ENCODE assay signal across 22 mouse cellular contexts in the genomic region with DNA sequence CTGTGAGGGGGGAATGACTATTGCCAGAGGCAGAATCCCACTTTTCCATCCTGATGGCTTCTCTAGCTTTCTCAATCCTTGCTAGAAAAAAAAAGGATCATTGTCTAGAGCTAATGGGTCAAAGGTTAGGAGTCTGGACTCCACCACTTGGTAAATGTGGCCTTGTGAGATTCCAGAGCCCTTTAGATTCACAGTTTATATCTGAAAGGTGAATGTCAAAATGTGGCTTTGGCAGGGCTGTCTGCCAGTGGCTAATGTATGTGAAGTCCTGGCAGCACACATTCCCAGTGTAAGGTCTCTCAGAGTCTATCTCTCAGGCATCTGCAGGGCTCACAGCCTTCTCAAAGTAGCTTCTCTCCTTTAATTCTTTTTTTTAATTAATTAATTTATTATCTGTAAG. TPM values are rescaled to one million over a fixed set of nuclear protein-coding genes. Genes with fewer than 3 reads are reported as not detected.
DNase-seq lines count a peak whose midpoint lies in the region; ATAC-seq and TF ChIP-seq lines count a peak whose summit lies in the region.
"Had no signal": no experiment of that assay in that cellular context is flagged by ENCODE, and none has a peak within 500 bp of the region (broad histone marks: within the 10 kb centered on the region; RNA-seq: fewer than 3 reads in every experiment).

No protein-coding gene starts in this region.

- H3K9ac ChIP-seq in lung, embryonic 16.5 days (ENCODE audit: low read length): 0 out of 2 replicates have a peak overlapping the region, but pooled peaks have one; percentile 25
- no peak overlapping the region for H3K9ac ChIP-seq in lung, postnatal 0 days (replicated peaks; ENCODE audit: low read depth)
- H3K9ac ChIP-seq in limb, embryonic 14.5 days (ENCODE audit: low read depth, low read length, severe bottlenecking): no peak overlapping the region
- H3K9ac ChIP-seq: forebrain, embryonic 12.5 days; heart, embryonic 13.5 days; hindbrain, embryonic 14.5 days had no signal

- TF ChIP-seq POLR2A in limb, embryonic 14.5 days (IDR thresholded peaks at IDR 0.05; ENCODE audit: borderline replicate concordance, extremely low read depth, insufficient read depth, insufficient read length): no peak

- no peak for TF ChIP-seq EP300 in lung, postnatal 0 days (IDR thresholded peaks at IDR 0.05)

- no peak overlapping the region for H3K4me3 ChIP-seq in lung, embryonic 16.5 days (ENCODE audit: low read length)
- no peak overlapping the region for H3K4me3 ChIP-seq in lung, postnatal 0 days (ENCODE audit: low read depth, low read length)
- no peak overlapping the region for H3K4me3 ChIP-seq in embryonic facial prominence, embryonic 10.5 days
- H3K4me3 ChIP-seq in limb, embryonic 10.5 days: no peak overlapping the region; the same call in 1 of the 2 replicates
- H3K4me3 ChIP-seq in limb, embryonic 14.5 days (replicated peaks; ENCODE audit: low read length): no peak overlapping the region
- H3K4me3 ChIP-seq: forebrain, embryonic 12.5 days; heart, embryonic 13.5 days had no signal

- TF ChIP-seq CTCF in lung, postnatal 0 days (IDR thresholded peaks at IDR 0.05): no peak

- no peak for ATAC-seq in lung, embryonic 16.5 days (ENCODE audit: low read depth)
- no peak for ATAC-seq in lung, postnatal 0 days
- no peak for ATAC-seq in limb, embryonic 14.5 days (ENCODE audit: low FRiP score, low read depth)
- ATAC-seq in cerebellum, adult (ENCODE audit: insufficient number of reproducible peaks, low FRiP score, low TSS enrichment): no peak
- ATAC-seq: CD4-positive, CD25-positive, alpha-beta regulatory T cell, adult 4 months; forebrain, embryonic 16.5 days had no signal

- H3K4me1 ChIP-seq in lung, embryonic 16.5 days (replicated peaks; ENCODE audit: control insufficient read depth, insufficient read depth, low read length): peaks cover 49% of the 10 kb centered on the region
- peaks cover 12% of the 10 kb centered on the region; the same call in 1 of the 2 replicates for H3K4me1 ChIP-seq in lung, postnatal 0 days (ENCODE audit: insufficient read depth, low read depth, low read length)
- H3K4me1 ChIP-seq in embryonic facial prominence, embryonic 10.5 days: peaks cover 79% of the 10 kb centered on the region
- peaks cover 84% of the 10 kb centered on the region for H3K4me1 ChIP-seq in limb, embryonic 10.5 days
- peaks cover 63% of the 10 kb centered on the region for H3K4me1 ChIP-seq in limb, embryonic 14.5 days (ENCODE audit: control insufficient read depth, insufficient read depth, low read length)

- no peaks in the 10 kb centered on the region for H3K27me3 ChIP-seq in lung, embryonic 16.5 days (ENCODE audit: control insufficient read depth, insufficient read depth, low read depth, low read length)
- H3K27me3 ChIP-seq in lung, postnatal 0 days (replicated peaks; ENCODE audit: insufficient read depth, low read length): no peaks in the 10 kb centered on the region
- H3K27me3 ChIP-seq in embryonic facial prominence, embryonic 10.5 days (replicated peaks; ENCODE audit: low read depth, poor library complexity, severe bottlenecking): peaks cover 20% of the 10 kb centered on the region
- 0 out of 2 replicates have a peak, but pooled peaks cover 11% of the 10 kb centered on the region for H3K27me3 ChIP-seq in limb, embryonic 10.5 days (ENCODE audit: low read depth, poor library complexity, severe bottlenecking)
- H3K27me3 ChIP-seq in limb, embryonic 14.5 days (ENCODE audit: control insufficient read depth, insufficient read depth, low read length): no peaks in the 10 kb centered on the region
- H3K27me3 ChIP-seq: heart, embryonic 13.5 days had no signal

- H3K27ac ChIP-seq in lung, embryonic 16.5 days (ENCODE audit: low read length): no peak overlapping the region
- no peak overlapping the region for H3K27ac ChIP-seq in lung, postnatal 0 days (ENCODE audit: low read length)
- H3K27ac ChIP-seq in embryonic facial prominence, embryonic 10.5 days (replicated peaks): peak overlapping the region; percentile 63
- H3K27ac ChIP-seq in limb, embryonic 10.5 days: peak overlapping the region; percentile 72
- H3K27ac ChIP-seq in limb, embryonic 14.5 days (replicated peaks; ENCODE audit: low read depth, low read length): peak overlapping the region; percentile 33; the same call in 1 of the 2 replicates
- H3K27ac ChIP-seq: forebrain, embryonic 12.5 days; heart, embryonic 13.5 days; hindbrain, embryonic 14.5 days had no signal

- no peaks in the 10 kb centered on the region for H3K9me3 ChIP-seq in lung, embryonic 16.5 days (ENCODE audit: control insufficient read depth, low read length)
- no peaks in the 10 kb centered on the region for H3K9me3 ChIP-seq in lung, postnatal 0 days (ENCODE audit: low read length)
- 0 out of 2 replicates have a peak, but pooled peaks cover 3% of the 10 kb centered on the region for H3K9me3 ChIP-seq in embryonic facial prominence, embryonic 10.5 days
- H3K9me3 ChIP-seq in limb, embryonic 10.5 days (replicated peaks): no peaks in the 10 kb centered on the region
- no peaks in the 10 kb centered on the region for H3K9me3 ChIP-seq in limb, embryonic 14.5 days (ENCODE audit: control insufficient read depth, low read length)
- H3K9me3 ChIP-seq: forebrain, embryonic 12.5 days; G1E; heart, embryonic 13.5 days had no signal

- H3K36me3 ChIP-seq in lung, embryonic 16.5 days (ENCODE audit: control insufficient read depth, insufficient read depth, low read length): no peaks in the 10 kb centered on the region
- no peaks in the 10 kb centered on the region for H3K36me3 ChIP-seq in lung, postnatal 0 days (ENCODE audit: insufficient read depth, low read length)
- no peaks in the 10 kb centered on the region for H3K36me3 ChIP-seq in embryonic facial prominence, embryonic 10.5 days (replicated peaks)
- no peaks in the 10 kb centered on the region for H3K36me3 ChIP-seq in limb, embryonic 10.5 days
- H3K36me3 ChIP-seq in limb, embryonic 14.5 days (ENCODE audit: control insufficient read depth, insufficient read depth, low read length): no peaks in the 10 kb centered on the region
- H3K36me3 ChIP-seq: forebrain, embryonic 12.5 days; G1E; heart, embryonic 13.5 days had no signal

- DNase-seq in lung, postnatal 0 days (ENCODE audit: low spot score): no peak
- DNase-seq in embryonic facial prominence, embryonic 10.5 days (ENCODE audit: low spot score): no peak
- no peak for DNase-seq in limb, embryonic 10.5 days (ENCODE audit: low spot score)
- no peak for DNase-seq in limb, embryonic 14.5 days (ENCODE audit: low spot score)
- DNase-seq in layer of hippocampus, adult 11-12 months (ENCODE audit: low spot score): no peak
- no peak for DNase-seq in cerebellum, postnatal 14 days
- DNase-seq: adrenal gland, postnatal 10 days; B cell, adult 2 months; cerebellum, adult 11-12 months; cerebellum, adult 9-10 months; cerebellum, postnatal 36 days; gastrocnemius, postnatal 10 days; heart, adult 18-20 months; heart, postnatal 4 days had no signal

- H3K4me2 ChIP-seq in lung, embryonic 16.5 days (ENCODE audit: low read depth, low read length): no peak overlapping the region
- H3K4me2 ChIP-seq in lung, postnatal 0 days (replicated peaks; ENCODE audit: low read depth, low read length): no peak overlapping the region
- H3K4me2 ChIP-seq in limb, embryonic 14.5 days (replicated peaks; ENCODE audit: low read depth, low read length, severe bottlenecking): no peak overlapping the region
- H3K4me2 ChIP-seq: forebrain, embryonic 12.5 days; heart, embryonic 13.5 days; hindbrain, embryonic 14.5 days had no signal

RNA-seq across cellular contexts. Expression of a gene that starts 36.5 kb away (rescaled TPM):
- 28.3 and 28.9 TPM in 2 replicates for polyA plus RNA-seq in lung, embryonic 16.5 days (2015; fragmentation: Nextera tagmentation; extraction: Ambion mirVana)
- polyA plus RNA-seq in lung, postnatal 0 days (2015; fragmentation: Nextera tagmentation; extraction: Ambion mirVana): 16.3 and 19.5 TPM in 2 replicates
- polyA plus RNA-seq in embryonic facial prominence, embryonic 10.5 days (2016; fragmentation: Nextera tagmentation; extraction: Ambion mirVana): 32.0 and 38.6 TPM in 2 replicates
- polyA plus RNA-seq in limb, embryonic 10.5 days (2016; fragmentation: Nextera tagmentation; extraction: Ambion mirVana): 31.0 and 48.3 TPM in 2 replicates
- 70.9 and 96.8 TPM in 2 replicates for polyA plus RNA-seq in limb, embryonic 14.5 days (2012; rRNA removed)
- 37.0 and 42.1 TPM in 2 replicates for polyA plus RNA-seq in limb, embryonic 14.5 days (2014; fragmentation: Nextera tagmentation; extraction: Ambion mirVana)
- polyA plus RNA-seq: CD4-positive, CD25-positive, alpha-beta regulatory T cell, adult 4 months; G1E had no signal

Comparison
In these comparisons a context has a peak if more than half of its experiments do, and no peak if none do; other contexts are left out.
1. H3K27ac ChIP-seq: peak in embryonic facial prominence, embryonic 10.5 days (single experiment), limb, embryonic 10.5 days (single experiment) and limb, embryonic 14.5 days (single experiment); none in lung, embryonic 16.5 days (single experiment) and lung, postnatal 0 days (single experiment).